Mouse (Mus musculus): ENCODE measurements around the gene Pld4. TPM values are rescaled to one million over a fixed set of nuclear protein-coding genes. Genes with fewer than 3 reads are reported as not detected.
A peak's percentile ranks its signal among the peaks of the same experiment; 100 is the strongest.

The Pld4 gene
- polyA plus RNA-seq, 1 experiment from 2014 or later = 13.0 TPM

GRCm38 (mm10) chr12:112795466-112796104 is 35.1 kb downstream of the Pld4 start:
- WGBS = 36% methylated on average over 18 of the region's 18 CpGs
- Histone ChIP-seq H3K9ac (ENCODE audit: low read depth, low read length) (peak overlapping the region; percentile 30; the same call in 1 of the 2 replicates), H3K9me3 (ENCODE audit: control insufficient read depth, low read length) (no peaks in the 10 kb centered on the region), H3K4me1 (ENCODE audit: control insufficient read depth, insufficient read depth, low read length) (peaks cover 58% of the 10 kb centered on the region), H3K36me3 (ENCODE audit: control insufficient read depth, insufficient read depth, low read length) (no peaks in the 10 kb centered on the region), H3K4me2 (ENCODE audit: low read depth, low read length) (peak overlapping the region; percentile 27), H3K27ac (ENCODE audit: low read length) (peak overlapping the region; percentile 16; the same call in 1 of the 2 replicates), H3K27me3 (replicated peaks; ENCODE audit: control insufficient read depth, insufficient read depth, low read length) (no peaks in the 10 kb centered on the region), H3K4me3 (ENCODE audit: low read length) (peak overlapping the region; percentile 18)
- peak; percentile 32; the same call in 1 of the 2 replicates for ATAC-seq

- Histone ChIP-seq H3K4me3 (ENCODE audit: low read length) (no peak overlapping the region), H3K4me1 (ENCODE audit: control insufficient read depth, insufficient read depth, low read length) (peaks cover 61% of the 10 kb centered on the region), H3K27ac (ENCODE audit: low read length) (no peak overlapping the region), H3K9ac (ENCODE audit: low read depth, low read length) (no peak overlapping the region), H3K27me3 (replicated peaks; ENCODE audit: control insufficient read depth, insufficient read depth, low read length) (peaks cover 9% of the 10 kb centered on the region; the same call in 1 of the 2 replicates), H3K9me3 (ENCODE audit: control insufficient read depth, low read length) (no peaks in the 10 kb centered on the region), H3K4me2 (ENCODE audit: low read depth, low read length) (no peak overlapping the region), H3K36me3 (ENCODE audit: control insufficient read depth, insufficient read depth, low read length) (no peaks in the 10 kb centered on the region)
- no peak for ATAC-seq
- WGBS = 45% methylated on average over 17 of the region's 17 CpGs
Observed at GRCm38 (mm10) chr12:112796551-112797510, 36.4 kb downstream of the Pld4 start.

GRCm38 (mm10) chr12:112797672-112798331 is 37.3 kb downstream of the Pld4 start:
- no peak for ATAC-seq
- no peak overlapping the region for H3K27ac ChIP-seq (ENCODE audit: low read length)
- H3K36me3 ChIP-seq (ENCODE audit: control insufficient read depth, insufficient read depth, low read length) = no peaks in the 10 kb centered on the region
- 0 out of 2 replicates have a peak overlapping the region, but pooled peaks have one; percentile 4 for H3K9ac ChIP-seq (ENCODE audit: low read depth, low read length)
- H3K27me3 ChIP-seq (replicated peaks; ENCODE audit: control insufficient read depth, insufficient read depth, low read length) = peaks cover 9% of the 10 kb centered on the region; the same call in 1 of the 2 replicates
- no peak overlapping the region for H3K4me3 ChIP-seq (ENCODE audit: low read length)
- H3K4me2 ChIP-seq (ENCODE audit: low read depth, low read length) = no peak overlapping the region
- peaks cover 70% of the 10 kb centered on the region for H3K4me1 ChIP-seq (ENCODE audit: control insufficient read depth, insufficient read depth, low read length)
- H3K9me3 ChIP-seq (ENCODE audit: control insufficient read depth, low read length) = no peaks in the 10 kb centered on the region
- 47% methylated on average over 15 of the region's 15 CpGs for WGBS

- Histone ChIP-seq H3K9ac (ENCODE audit: low read depth, low read length) (no peak overlapping the region), H3K4me1 (ENCODE audit: control insufficient read depth, insufficient read depth, low read length) (peaks cover 65% of the 10 kb centered on the region), H3K27ac (ENCODE audit: low read length) (no peak overlapping the region), H3K27me3 (replicated peaks; ENCODE audit: control insufficient read depth, insufficient read depth, low read length) (peaks cover 9% of the 10 kb centered on the region; the same call in 1 of the 2 replicates), H3K4me3 (ENCODE audit: low read length) (no peak overlapping the region), H3K4me2 (ENCODE audit: low read depth, low read length) (no peak overlapping the region), H3K9me3 (ENCODE audit: control insufficient read depth, low read length) (no peaks in the 10 kb centered on the region), H3K36me3 (ENCODE audit: control insufficient read depth, insufficient read depth, low read length) (no peaks in the 10 kb centered on the region)
- WGBS = 25% methylated on average over 5 of the region's 5 CpGs
- no peak for ATAC-seq
Observed at GRCm38 (mm10) chr12:112798332-112798681, 37.9 kb downstream of the Pld4 start.

- Histone ChIP-seq H3K27me3 (replicated peaks; ENCODE audit: control insufficient read depth, insufficient read depth, low read length) (peaks cover 9% of the 10 kb centered on the region; the same call in 1 of the 2 replicates), H3K4me1 (ENCODE audit: control insufficient read depth, insufficient read depth, low read length) (peaks cover 61% of the 10 kb centered on the region), H3K4me2 (ENCODE audit: low read depth, low read length) (no peak overlapping the region), H3K9ac (ENCODE audit: low read depth, low read length) (no peak overlapping the region), H3K4me3 (ENCODE audit: low read length) (no peak overlapping the region), H3K9me3 (ENCODE audit: control insufficient read depth, low read length) (no peaks in the 10 kb centered on the region), H3K36me3 (ENCODE audit: control insufficient read depth, insufficient read depth, low read length) (no peaks in the 10 kb centered on the region), H3K27ac (ENCODE audit: low read length) (peak overlapping the region; percentile 57; the same call in 1 of the 2 replicates)
- no peak for ATAC-seq
- 62% methylated on average over 5 of the region's 5 CpGs for WGBS
Observed at GRCm38 (mm10) chr12:112798716-112799115, 38.3 kb downstream of the Pld4 start.

GRCm38 (mm10) chr12:112799237-112799970 is 38.9 kb downstream of the Pld4 start:
- peaks cover 9% of the 10 kb centered on the region; the same call in 1 of the 2 replicates for H3K27me3 ChIP-seq (replicated peaks; ENCODE audit: control insufficient read depth, insufficient read depth, low read length)
- no peaks in the 10 kb centered on the region for H3K36me3 ChIP-seq (ENCODE audit: control insufficient read depth, insufficient read depth, low read length)
- H3K4me2 ChIP-seq (ENCODE audit: low read depth, low read length) = no peak overlapping the region
- H3K4me3 ChIP-seq (ENCODE audit: low read length) = no peak overlapping the region
- no peaks in the 10 kb centered on the region for H3K9me3 ChIP-seq (ENCODE audit: control insufficient read depth, low read length)
- WGBS = 81% methylated on average over 10 of the region's 10 CpGs
- H3K9ac ChIP-seq (ENCODE audit: low read depth, low read length) = no peak overlapping the region
- no peak overlapping the region for H3K27ac ChIP-seq (ENCODE audit: low read length)
- no peak for ATAC-seq
- H3K4me1 ChIP-seq (ENCODE audit: control insufficient read depth, insufficient read depth, low read length) = peaks cover 54% of the 10 kb centered on the region

- no peak overlapping the region for H3K4me3 ChIP-seq (ENCODE audit: low read length)
- no peak overlapping the region for H3K9ac ChIP-seq (ENCODE audit: low read depth, low read length)
- no peaks in the 10 kb centered on the region for H3K36me3 ChIP-seq (ENCODE audit: control insufficient read depth, insufficient read depth, low read length)
- H3K27ac ChIP-seq (ENCODE audit: low read length) = no peak overlapping the region
- peaks cover 9% of the 10 kb centered on the region; the same call in 1 of the 2 replicates for H3K27me3 ChIP-seq (replicated peaks; ENCODE audit: control insufficient read depth, insufficient read depth, low read length)
- 12% methylated on average over 4 of the region's 4 CpGs for WGBS
- peaks cover 44% of the 10 kb centered on the region for H3K4me1 ChIP-seq (ENCODE audit: control insufficient read depth, insufficient read depth, low read length)
- peak; percentile 43 for ATAC-seq
- no peak overlapping the region for H3K4me2 ChIP-seq (ENCODE audit: low read depth, low read length)
- no peaks in the 10 kb centered on the region for H3K9me3 ChIP-seq (ENCODE audit: control insufficient read depth, low read length)
Observed at GRCm38 (mm10) chr12:112800476-112800875, 40.0 kb downstream of the Pld4 start.

- Histone ChIP-seq H3K4me1 (ENCODE audit: control insufficient read depth, insufficient read depth, low read length) (peaks cover 31% of the 10 kb centered on the region), H3K27me3 (replicated peaks; ENCODE audit: control insufficient read depth, insufficient read depth, low read length) (peaks cover 9% of the 10 kb centered on the region; the same call in 1 of the 2 replicates), H3K36me3 (ENCODE audit: control insufficient read depth, insufficient read depth, low read length) (no peaks in the 10 kb centered on the region), H3K9ac (ENCODE audit: low read depth, low read length) (peak within 1 kb of the TSS; percentile 66), H3K27ac (ENCODE audit: low read length) (no peak within 1 kb of the TSS), H3K4me2 (ENCODE audit: low read depth, low read length) (peak within 1 kb of the TSS; percentile 100), H3K4me3 (ENCODE audit: low read length) (peak within 1 kb of the TSS; percentile 61), H3K9me3 (ENCODE audit: control insufficient read depth, low read length) (no peaks in the 10 kb centered on the region)
- WGBS = 3% methylated on average over 63 of the region's 69 CpGs
- ATAC-seq = peak; percentile 68
Observed at GRCm38 (mm10) chr12:112801864-112802846, 41.7 kb downstream of the Pld4 start, which contains the start of gene Ahnak2. Gene Ahnak2 (minus strand): TSS chr12:112802657.
